Mouse (Mus musculus) kidney, adult 2 months (tissue): ENCODE measurements around the gene Nav2.

ENCODE experiments used
- CTCF ChIP-seq: fragments of 200-500 bp; conservative IDR thresholded peaks from 2 replicates; pipeline ENCODE4 v1.5.1; 2011; ENCODE audit warnings: low read depth, mild to moderate bottlenecking, control low read depth, low read length, moderate library complexity, mixed read lengths; ENCODE audit not compliant: insufficient read depth, insufficient read length
- POLR2A ChIP-seq: fragments of 200-500 bp; IDR thresholded peaks from one replicate; pipeline ENCODE4 v1.6.1; 2011; ENCODE audit warnings: low read depth, low read length, control low read depth

DNA sequence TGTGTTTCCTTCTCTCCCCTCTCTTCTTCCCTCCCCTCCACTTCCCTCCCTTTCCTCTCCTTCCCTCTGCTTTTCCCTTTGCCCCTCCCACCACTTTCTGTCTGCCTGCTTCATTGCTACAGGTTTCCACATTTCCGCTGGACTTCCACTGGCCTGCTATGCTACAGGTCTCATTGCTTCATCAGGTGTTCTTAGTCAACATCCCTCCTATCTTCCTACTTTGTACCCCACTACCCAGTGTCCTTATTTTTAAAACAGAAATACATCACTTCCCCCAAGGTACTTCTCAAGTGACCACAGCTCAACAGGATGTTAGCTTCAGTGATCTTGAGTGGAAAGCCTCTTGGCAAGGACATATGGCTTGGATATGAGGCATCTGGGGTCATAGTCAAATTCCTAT, 158.3 kb downstream of the Nav2 start:
- no peak for TF ChIP-seq CTCF
- no peak for TF ChIP-seq POLR2A
